Comparison of ENCODE assay signal across 8 mouse cellular contexts in genomic region chr2:125247108-125247961, GRCm38 (mm10). TPM values are rescaled to one million over a fixed set of nuclear protein-coding genes. Genes with fewer than 3 reads are reported as not detected.
DNase-seq lines count a peak whose midpoint lies in the region; ATAC-seq and TF ChIP-seq lines count a peak whose summit lies in the region.

Gene Dut (plus strand): TSS chr2:125247190.

- intact Hi-C loops in heart, adult 2 months (cut with DNase I): no loop called here

- H3K27ac ChIP-seq in embryonic facial prominence, embryonic 14.5 days (replicated peaks; ENCODE audit: low read depth, low read length): peak within 1 kb of the TSS; percentile 94
- H3K27ac ChIP-seq in heart, adult 2 months: peak within 1 kb of the TSS; percentile 73
- peak within 1 kb of the TSS; percentile 97 for H3K27ac ChIP-seq in limb, embryonic 13.5 days
- H3K27ac ChIP-seq in midbrain, embryonic 16.5 days (ENCODE audit: low read length): peak within 1 kb of the TSS; percentile 89

- WGBS in embryonic facial prominence, embryonic 14.5 days: under 1% methylated on average over 21 of the region's 96 CpGs
- WGBS in heart, adult 2 months: under 1% methylated on average over 96 of the region's 96 CpGs
- under 1% methylated on average over 95 of the region's 96 CpGs for WGBS in limb, embryonic 13.5 days
- 0% methylated on average over 90 of the region's 96 CpGs for WGBS in midbrain, embryonic 16.5 days

- peak; percentile 59 for TF ChIP-seq CTCF in heart, adult 2 months (IDR thresholded peaks at IDR 0.05)

- H3K4me3 ChIP-seq in embryonic facial prominence, embryonic 14.5 days (ENCODE audit: low read depth, low read length): peak within 1 kb of the TSS; percentile 79
- peak within 1 kb of the TSS; percentile 75 for H3K4me3 ChIP-seq in heart, adult 2 months
- peak within 1 kb of the TSS; percentile 73 for H3K4me3 ChIP-seq in limb, embryonic 13.5 days
- peak within 1 kb of the TSS; percentile 83 for H3K4me3 ChIP-seq in midbrain, embryonic 16.5 days (ENCODE audit: low read depth, low read length)

- H3K27me3 ChIP-seq in embryonic facial prominence, embryonic 14.5 days (replicated peaks; ENCODE audit: control insufficient read depth, insufficient read depth, low read length): no peaks in the 10 kb centered on the region
- H3K27me3 ChIP-seq in heart, adult 2 months (ENCODE audit: control insufficient read depth, insufficient read depth, low read length): no peaks in the 10 kb centered on the region
- no peaks in the 10 kb centered on the region for H3K27me3 ChIP-seq in limb, embryonic 13.5 days
- H3K27me3 ChIP-seq in midbrain, embryonic 16.5 days (ENCODE audit: control insufficient read depth, insufficient read depth, low read depth, low read length): no peaks in the 10 kb centered on the region

- no peaks in the 10 kb centered on the region for H3K9me3 ChIP-seq in embryonic facial prominence, embryonic 14.5 days (ENCODE audit: control insufficient read depth, low read length)
- H3K9me3 ChIP-seq in limb, embryonic 13.5 days: no peaks in the 10 kb centered on the region
- no peaks in the 10 kb centered on the region for H3K9me3 ChIP-seq in midbrain, embryonic 16.5 days (replicated peaks; ENCODE audit: control insufficient read depth, low read length, poor library complexity, severe bottlenecking)

- ATAC-seq in embryonic facial prominence, embryonic 14.5 days (ENCODE audit: low read depth): peak; percentile 100
- ATAC-seq in limb, embryonic 13.5 days (ENCODE audit: low FRiP score, low read depth): peak; percentile 100
- peak; percentile 100 for ATAC-seq in midbrain, embryonic 16.5 days

- peaks cover 32% of the 10 kb centered on the region for H3K36me3 ChIP-seq in embryonic facial prominence, embryonic 14.5 days (ENCODE audit: control insufficient read depth, insufficient read depth, low read length)
- H3K36me3 ChIP-seq in heart, adult 2 months (ENCODE audit: control insufficient read depth, insufficient read depth, low read length): peaks cover 3% of the 10 kb centered on the region
- peaks cover 27% of the 10 kb centered on the region for H3K36me3 ChIP-seq in limb, embryonic 13.5 days
- H3K36me3 ChIP-seq in midbrain, embryonic 16.5 days (ENCODE audit: control insufficient read depth, insufficient read depth, low read length): no peaks in the 10 kb centered on the region; the same call in 1 of the 2 replicates

- peak; percentile 96 for DNase-seq in 3T3-L1 (ENCODE audit: low read depth, low spot score)
- peak; percentile 66 to 84 for DNase-seq in adrenal gland, postnatal 4 days (ENCODE audit: low spot score in 2 of 2)
- peak; percentile 98 for DNase-seq in embryonic facial prominence, embryonic 14.5 days (ENCODE audit: low spot score)
- DNase-seq in heart, adult 2 months: peak; percentile 91 to 96
- peak; percentile 95 to 96 for DNase-seq in kidney, adult 8-10 months
- peak; percentile 86 to 94 for DNase-seq in spleen, postnatal 10 days (ENCODE audit: low spot score in 2 of 2)

- no peaks in the 10 kb centered on the region for H3K79me2 ChIP-seq in heart, adult 2 months (replicated peaks; ENCODE audit: control insufficient read depth, insufficient read depth, low read length)

- peak within 1 kb of the TSS; percentile 77 for H3K4me2 ChIP-seq in embryonic facial prominence, embryonic 14.5 days (ENCODE audit: low read depth, low read length)
- peak within 1 kb of the TSS; percentile 77 for H3K4me2 ChIP-seq in limb, embryonic 13.5 days (replicated peaks)
- H3K4me2 ChIP-seq in midbrain, embryonic 16.5 days (ENCODE audit: low read length): peak within 1 kb of the TSS; percentile 62

- H3K4me1 ChIP-seq in embryonic facial prominence, embryonic 14.5 days (ENCODE audit: control insufficient read depth, insufficient read depth, low read length): peaks cover 18% of the 10 kb centered on the region
- peaks cover 2% of the 10 kb centered on the region for H3K4me1 ChIP-seq in heart, adult 2 months (ENCODE audit: control insufficient read depth, insufficient read depth, low read length)
- peaks cover 29% of the 10 kb centered on the region for H3K4me1 ChIP-seq in limb, embryonic 13.5 days
- H3K4me1 ChIP-seq in midbrain, embryonic 16.5 days (ENCODE audit: control insufficient read depth, insufficient read depth, low read length): peaks cover 19% of the 10 kb centered on the region

- TF ChIP-seq POLR2A in heart, adult 2 months (IDR thresholded peaks at IDR 0.05; ENCODE audit: insufficient read depth, low read depth, low read length): peak; percentile 45; the same call in 1 of the 2 replicates

- TF ChIP-seq EP300 in heart, adult 2 months (IDR thresholded peaks at IDR 0.05; ENCODE audit: insufficient read depth, low read depth, low read length): no peak

- H3K9ac ChIP-seq in embryonic facial prominence, embryonic 14.5 days (ENCODE audit: low read depth, low read length): peak within 1 kb of the TSS; percentile 87
- peak within 1 kb of the TSS; percentile 75 for H3K9ac ChIP-seq in heart, adult 2 months (ENCODE audit: low read depth, low read length)
- peak within 1 kb of the TSS; percentile 92 for H3K9ac ChIP-seq in limb, embryonic 13.5 days
- peak within 1 kb of the TSS; percentile 83 for H3K9ac ChIP-seq in midbrain, embryonic 16.5 days (ENCODE audit: low read depth, low read length)

RNA-seq across cellular contexts. Expression of gene Dut, which starts in this region (rescaled TPM):
- total RNA-seq in adrenal gland, postnatal 4 days (2021): 10 to 100 TPM; 73.2 to 75.0 TPM
- 119 and 124 TPM in 2 replicates for polyA plus RNA-seq in embryonic facial prominence, embryonic 14.5 days (2014; fragmentation: Nextera tagmentation; extraction: Ambion mirVana)
- total RNA-seq in heart, adult 2 months (2021): 10 to 100 TPM; 27.4 to 27.5 TPM
- 17.3 and 25.0 TPM in 2 replicates for polyA plus RNA-seq in heart, adult 2 months (2012; rRNA removed)
- 127 and 129 TPM in 2 replicates for polyA plus RNA-seq in limb, embryonic 13.5 days (2015; fragmentation: Nextera tagmentation; extraction: Ambion mirVana)
- 73.7 and 75.5 TPM in 2 replicates for polyA plus RNA-seq in midbrain, embryonic 16.5 days (2015; fragmentation: Nextera tagmentation; extraction: Ambion mirVana)

Comparison
In these comparisons a context has a peak if more than half of its experiments do, and no peak if none do; other contexts are left out.
1. Peak in every context shown above with its lines: DNase-seq, ATAC-seq, H3K4me3 ChIP-seq and H3K27ac ChIP-seq.